Mouse (Mus musculus): ENCODE results near the gene Ccdc148.

Gene Ccdc148

GRCm38 (mm10) chr2:59049686-59050085, 110.8 kb downstream of the Ccdc148 start:
- DNase-seq (ENCODE audit: low spot score) = no peak

GRCm38 (mm10) chr2:59048775-59049451, 111.6 kb downstream of the Ccdc148 start:
- no peak for DNase-seq (ENCODE audit: low spot score)

- no peak for DNase-seq (ENCODE audit: low spot score)
Observed at GRCm38 (mm10) chr2:59043313-59044032, 117.0 kb downstream of the Ccdc148 start.

- DNase-seq (ENCODE audit: low spot score) = no peak
Observed at GRCm38 (mm10) chr2:59042616-59043015, 117.9 kb downstream of the Ccdc148 start.

GRCm38 (mm10) chr2:59036433-59036832, 124.0 kb downstream of the Ccdc148 start:
- DNase-seq (ENCODE audit: low spot score) = no peak

- DNase-seq (ENCODE audit: low spot score) = no peak
Observed at GRCm38 (mm10) chr2:59035206-59035605, 125.3 kb downstream of the Ccdc148 start.

- DNase-seq (ENCODE audit: low spot score) = no peak
Observed at GRCm38 (mm10) chr2:59034281-59034680, 126.2 kb downstream of the Ccdc148 start.

GRCm38 (mm10) chr2:59024558-59024957, 135.9 kb downstream of the Ccdc148 start:
- DNase-seq (ENCODE audit: low spot score) = no peak

- DNase-seq (ENCODE audit: low spot score) = no peak
Observed at GRCm38 (mm10) chr2:59007356-59007755, 153.1 kb downstream of the Ccdc148 start.

GRCm38 (mm10) chr2:59006567-59007340, 153.7 kb downstream of the Ccdc148 start:
- DNase-seq (ENCODE audit: low spot score) = no peak

GRCm38 (mm10) chr2:58997151-58997550, 163.3 kb downstream of the Ccdc148 start:
- no peak for DNase-seq (ENCODE audit: low spot score)

- DNase-seq (ENCODE audit: low spot score) = no peak
Observed at GRCm38 (mm10) chr2:58992431-58993191, 167.9 kb downstream of the Ccdc148 start.

- DNase-seq (ENCODE audit: low spot score) = no peak
Observed at GRCm38 (mm10) chr2:58978095-58978494, 182.4 kb downstream of the Ccdc148 start.

- no peak for DNase-seq (ENCODE audit: low spot score)
Observed at GRCm38 (mm10) chr2:58971507-58972275, 188.8 kb downstream of the Ccdc148 start.

GRCm38 (mm10) chr2:58956770-58957300, 203.6 kb downstream of the Ccdc148 start:
- no peak for DNase-seq (ENCODE audit: low spot score)

GRCm38 (mm10) chr2:58956351-58956750, 204.1 kb downstream of the Ccdc148 start:
- no peak for DNase-seq (ENCODE audit: low spot score)

GRCm38 (mm10) chr2:58952101-58952500, 208.4 kb downstream of the Ccdc148 start:
- no peak for DNase-seq (ENCODE audit: low spot score)

- DNase-seq (ENCODE audit: low spot score) = no peak
Observed at GRCm38 (mm10) chr2:58948796-58949195, 211.7 kb downstream of the Ccdc148 start.

GRCm38 (mm10) chr2:58941361-58941760, 219.1 kb downstream of the Ccdc148 start:
- DNase-seq (ENCODE audit: low spot score) = no peak

GRCm38 (mm10) chr2:58925551-58925950, 234.9 kb downstream of the Ccdc148 start:
- DNase-seq (ENCODE audit: low spot score) = no peak

GRCm38 (mm10) chr2:58918351-58918750, 242.1 kb downstream of the Ccdc148 start:
- DNase-seq (ENCODE audit: low spot score) = no peak
